Mouse (Mus musculus): ENCODE results near the gene Foxp1.

DNA sequence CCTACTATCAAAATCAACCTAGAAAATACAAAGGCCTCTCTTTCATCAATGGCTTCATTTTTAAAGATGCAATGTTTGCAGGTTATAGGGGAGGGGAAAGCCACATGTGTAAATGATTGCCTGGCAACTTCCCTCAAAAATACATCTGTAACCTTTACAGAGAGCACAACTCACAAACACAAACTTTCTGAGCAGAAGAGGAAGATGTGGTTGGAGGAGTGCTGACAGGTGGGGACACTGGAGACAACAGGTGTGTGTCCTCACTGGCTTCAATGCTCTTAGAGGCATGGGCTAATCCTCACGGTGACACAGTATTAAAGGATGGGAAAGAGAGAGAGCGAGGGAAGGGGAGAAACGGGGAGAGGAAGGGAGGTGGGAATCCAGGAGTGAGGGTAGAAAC is 120.2 kb downstream of the Foxp1 start:
- TF ChIP-seq FLI1 (IDR thresholded peaks at IDR 0.05; ENCODE audit: low read length) (no peak), GATA1 (IDR thresholded peaks at IDR 0.05; ENCODE audit: borderline replicate concordance, low read length) (no peak)
